Comparison of ENCODE assay signal across 8 mouse cellular contexts in genomic region chr12:55446746-55447395, GRCm38 (mm10). TPM values are rescaled to one million over a fixed set of nuclear protein-coding genes. Genes with fewer than 3 reads are reported as not detected.
A peak's percentile ranks its signal among the peaks of the same experiment; 100 is the strongest.
DNase-seq lines count a peak whose midpoint lies in the region; ATAC-seq and TF ChIP-seq lines count a peak whose summit lies in the region.

No protein-coding gene starts in this region.

- TF ChIP-seq CTCF in intestine, postnatal 0 days (IDR thresholded peaks at IDR 0.05; ENCODE audit: low read depth), result no peak

- no peak overlapping the region for H3K9ac ChIP-seq in intestine, postnatal 0 days (ENCODE audit: low read depth, low read length)

- H3K36me3 ChIP-seq in intestine, postnatal 0 days (ENCODE audit: control insufficient read depth, insufficient read depth), result no peaks in the 10 kb centered on the region

- intact Hi-C loops in left cerebral cortex, postnatal 36 days (cut with DNase I), result loop anchor here (5.0 kb wide), 1 partner anchor 45 kb away; the partner anchor contains the start of gene Nfkbia

- DNase-seq in adrenal gland, adult 8-10 months, result peak; percentile 78
- peak; percentile 52 for DNase-seq in embryo, embryonic 9.5 days (ENCODE audit: extremely low spot score)
- peak; percentile 85 to 86 for DNase-seq in left cerebral cortex, postnatal 36 days (ENCODE audit: low spot score in 2 of 2)
- DNase-seq in mesoderm, embryonic 11.5 days (ENCODE audit: low read depth, low spot score), result peak; percentile 45
- DNase-seq in right cerebral cortex, postnatal 25 days, result peak; percentile 77
- DNase-seq in c-Kit-positive CD71-positive TER-119-positive erythroid progenitor cells, embryonic 14.5 days (ENCODE audit: low spot score), result no peak

- no peak overlapping the region for H3K4me3 ChIP-seq in intestine, postnatal 0 days (ENCODE audit: low read depth, low read length)

- no peaks in the 10 kb centered on the region for H3K27me3 ChIP-seq in intestine, postnatal 0 days (replicated peaks; ENCODE audit: control insufficient read depth, insufficient read depth, low read length)

- peak overlapping the region; percentile 77 for H3K27ac ChIP-seq in intestine, postnatal 0 days (ENCODE audit: low read depth, low read length)

- H3K4me2 ChIP-seq in intestine, postnatal 0 days (replicated peaks; ENCODE audit: low read depth), result no peak overlapping the region

- 43% methylated on average over 13 of the region's 13 CpGs for WGBS in intestine, postnatal 0 days

- peaks cover 7% of the 10 kb centered on the region; the same call in 1 of the 2 replicates for H3K4me1 ChIP-seq in intestine, postnatal 0 days (replicated peaks; ENCODE audit: control insufficient read depth, insufficient read depth, low read length)

- ATAC-seq in granulocyte monocyte progenitor cell, adult 5-6 weeks (replicated peaks; ENCODE audit: poor library complexity, severe bottlenecking), result peak; percentile 81
- ATAC-seq in intestine, postnatal 0 days, result peak; percentile 47; the same call in 1 of the 2 replicates

- H3K9me3 ChIP-seq in intestine, postnatal 0 days (ENCODE audit: control insufficient read depth), result no peaks in the 10 kb centered on the region

RNA-seq across cellular contexts. Expression of gene Nfkbia, which starts 45.6 kb away (rescaled TPM):
- 10 to 100 TPM; 76.2 to 98.5 (median 86.4) TPM for total RNA-seq in adrenal gland, adult 8-10 months (2022)
- total RNA-seq in granulocyte monocyte progenitor cell, adult 5-6 weeks (2014; fragmentation: Nextera tagmentation), result 7.5 and 15.3 TPM in 2 replicates
- 65.5 and 75.3 TPM in 2 replicates for total RNA-seq in granulocyte monocyte progenitor cell, adult 5-6 weeks (2017)
- 47.1 and 49.7 TPM in 2 replicates for polyA plus RNA-seq in intestine, postnatal 0 days (2015; fragmentation: Nextera tagmentation; extraction: Ambion mirVana)
- total RNA-seq in left cerebral cortex, postnatal 36 days (2021), result 10 to 100 TPM; 27.5 to 33.9 TPM
